Mouse (Mus musculus) ES-Bruce4 (cell line): ENCODE measurements at regions not wholly inside any gene's neighbourhood (a gene's known extent, or its start where the extent isn't known, plus 50 kb on each side); places are given as distances from the start of the nearest gene placed in this dataset.

Experiments used
- H3K27ac ChIP-seq: 2 replicates; pipeline ENCODE4 v1.5.1; 2012; ENCODE audit warnings: low read length, inconsistent platforms; ENCODE audit not compliant: insufficient read depth
- H3K27me3 ChIP-seq: 2 replicates; pipeline ENCODE4 v1.6.1; 2012; ENCODE audit warnings: mild to moderate bottlenecking, low read length, inconsistent platforms; ENCODE audit not compliant: control insufficient read depth, poor library complexity, insufficient read depth, severe bottlenecking
- H3K36me3 ChIP-seq: 2 replicates; pipeline ENCODE4 v1.6.1; 2012; ENCODE audit warnings: inconsistent platforms, mild to moderate bottlenecking, low read length, moderate library complexity; ENCODE audit not compliant: control insufficient read depth, poor library complexity, insufficient read depth, severe bottlenecking
- H3K4me1 ChIP-seq: one replicate; pipeline ENCODE4 v1.8.1; 2011; ENCODE audit warnings: low read length; ENCODE audit not compliant: control insufficient read depth, insufficient read depth
- H3K4me3 ChIP-seq: 2 replicates; pipeline ENCODE4 v1.5.1; 2011; ENCODE audit warnings: low read depth, mild to moderate bottlenecking, low read length
- H3K9ac ChIP-seq: 2 replicates; pipeline ENCODE4 v1.6.1; 2012; ENCODE audit warnings: low read depth, mild to moderate bottlenecking, inconsistent platforms; ENCODE audit not compliant: poor library complexity, severe bottlenecking
- H3K9me3 ChIP-seq: replicated peaks from 2 replicates; pipeline ENCODE4 v1.6.1; 2012; ENCODE audit warnings: mild to moderate bottlenecking, low read length, inconsistent platforms; ENCODE audit not compliant: control insufficient read depth, poor library complexity, insufficient read depth, severe bottlenecking
- CTCF ChIP-seq: IDR thresholded peaks from one replicate; pipeline ENCODE4 v1.8.1; 2011; ENCODE audit warnings: low read depth, low read length
- EP300 ChIP-seq: IDR thresholded peaks from 2 replicates; pipeline ENCODE4 v1.6.1; 2011; ENCODE audit warnings: low read depth, low read length; ENCODE audit not compliant: insufficient read depth
- POLR2A ChIP-seq: IDR thresholded peaks from one replicate; pipeline ENCODE4 v1.8.1; 2011; ENCODE audit warnings: low read length; ENCODE audit not compliant: insufficient read depth

- Histone ChIP-seq H3K4me1 (no peaks in the 10 kb centered on the region), H3K9me3 (peaks cover 8% of the 10 kb centered on the region), H3K9ac (no peak overlapping the region), H3K36me3 (no peaks in the 10 kb centered on the region), H3K27ac (no peak overlapping the region), H3K4me3 (no peak overlapping the region), H3K27me3 (no peaks in the 10 kb centered on the region)
- TF ChIP-seq EP300 (no peak), POLR2A (no peak), CTCF (no peak)
Measured at GRCm38 (mm10) chr1:13437747-13438394, 2024.0 kb downstream of the A830018L16Rik start.

GRCm38 (mm10) chr1:13442366-13442765 lies 2028.5 kb downstream of the A830018L16Rik start:
- H3K9me3 ChIP-seq = no peaks in the 10 kb centered on the region
- H3K4me3 ChIP-seq = no peak overlapping the region
- no peak overlapping the region for H3K9ac ChIP-seq
- no peak for TF ChIP-seq CTCF
- no peak for TF ChIP-seq EP300
- TF ChIP-seq POLR2A = no peak
- no peaks in the 10 kb centered on the region for H3K4me1 ChIP-seq
- no peaks in the 10 kb centered on the region for H3K36me3 ChIP-seq
- H3K27me3 ChIP-seq = no peaks in the 10 kb centered on the region
- no peak overlapping the region for H3K27ac ChIP-seq

GRCm38 (mm10) chr1:13454534-13454933 lies 2040.6 kb downstream of the A830018L16Rik start:
- Histone ChIP-seq H3K4me3 (no peak overlapping the region), H3K9me3 (peaks cover 16% of the 10 kb centered on the region), H3K4me1 (peaks cover 3% of the 10 kb centered on the region), H3K36me3 (no peaks in the 10 kb centered on the region), H3K27ac (no peak overlapping the region), H3K27me3 (no peaks in the 10 kb centered on the region), H3K9ac (no peak overlapping the region)
- no peak for TF ChIP-seq CTCF
- TF ChIP-seq POLR2A = no peak
- TF ChIP-seq EP300 = no peak

GRCm38 (mm10) chr1:13455572-13455971 lies 2041.7 kb downstream of the A830018L16Rik start:
- H3K9me3 ChIP-seq = peaks cover 23% of the 10 kb centered on the region
- no peak overlapping the region for H3K27ac ChIP-seq
- no peak overlapping the region for H3K9ac ChIP-seq
- no peaks in the 10 kb centered on the region for H3K27me3 ChIP-seq
- no peak overlapping the region for H3K4me3 ChIP-seq
- H3K36me3 ChIP-seq = no peaks in the 10 kb centered on the region
- TF ChIP-seq CTCF (no peak), POLR2A (no peak), EP300 (no peak)
- H3K4me1 ChIP-seq = peaks cover 3% of the 10 kb centered on the region

- TF ChIP-seq POLR2A = no peak
- no peak for TF ChIP-seq EP300
- no peak for TF ChIP-seq CTCF
- no peaks in the 10 kb centered on the region for H3K27me3 ChIP-seq
- no peak overlapping the region for H3K27ac ChIP-seq
- H3K9me3 ChIP-seq = peaks cover 24% of the 10 kb centered on the region
- no peak overlapping the region for H3K9ac ChIP-seq
- no peaks in the 10 kb centered on the region for H3K36me3 ChIP-seq
- H3K4me3 ChIP-seq = no peak overlapping the region
- H3K4me1 ChIP-seq = no peaks in the 10 kb centered on the region
Measured at GRCm38 (mm10) chr1:13464311-13464710, 2050.4 kb downstream of the A830018L16Rik start.

- Histone ChIP-seq H3K9ac (no peak overlapping the region), H3K9me3 (peaks cover 16% of the 10 kb centered on the region), H3K27ac (no peak overlapping the region), H3K4me1 (no peaks in the 10 kb centered on the region), H3K27me3 (no peaks in the 10 kb centered on the region), H3K36me3 (no peaks in the 10 kb centered on the region), H3K4me3 (no peak overlapping the region)
- TF ChIP-seq POLR2A = no peak
- no peak for TF ChIP-seq EP300
- no peak for TF ChIP-seq CTCF
Measured at GRCm38 (mm10) chr1:13467174-13467573, 2053.3 kb downstream of the A830018L16Rik start.
